Mouse (Mus musculus) megakaryocyte-erythroid progenitor cell, adult 5-6 weeks (primary cell): Measurements from ENCODE around the gene Lmtk2. TPM values are rescaled to one million over a fixed set of nuclear protein-coding genes. Genes with fewer than 3 reads are reported as not detected.
A peak's percentile ranks its signal among the peaks of the same experiment; 100 is the strongest.

Source experiments
- ATAC-seq: replicated peaks from 2 replicates; pipeline ENCODE4 v1.8.0; 2016; ENCODE audit warnings: mild to moderate bottlenecking, inconsistent platforms; ENCODE audit not compliant: severe bottlenecking, poor library complexity, low FRiP score, low TSS enrichment
- total RNA-seq, 2 experiments: library from RNA; stranded (forward) in 1 of 2; stranded (reverse) in 1 of 2; fragments of 200-1000, 215-1000 nt in 1 of 2; fragments of >200 nt in 1 of 2; fragmentation: Nextera tagmentation in 1 of 2; gene quantifications; 2 replicates each; pipeline ENCODE4 v1.2.3; 2014 to 2017

The Lmtk2 gene
- total RNA-seq, 2 experiments from 2014 or later, result 12.2 to 22.1 TPM

GRCm38 (mm10) chr5:144105471-144106129 lies 5.4 kb downstream of the Lmtk2 start:
- ATAC-seq, result peak; percentile 90

GRCm38 (mm10) chr5:144106130-144106510 lies 5.9 kb downstream of the Lmtk2 start:
- ATAC-seq, result no peak

GRCm38 (mm10) chr5:144109201-144109600 lies 9.0 kb downstream of the Lmtk2 start:
- no peak for ATAC-seq

- ATAC-seq, result no peak
Measured at GRCm38 (mm10) chr5:144112574-144113438, 12.6 kb downstream of the Lmtk2 start.

DNA sequence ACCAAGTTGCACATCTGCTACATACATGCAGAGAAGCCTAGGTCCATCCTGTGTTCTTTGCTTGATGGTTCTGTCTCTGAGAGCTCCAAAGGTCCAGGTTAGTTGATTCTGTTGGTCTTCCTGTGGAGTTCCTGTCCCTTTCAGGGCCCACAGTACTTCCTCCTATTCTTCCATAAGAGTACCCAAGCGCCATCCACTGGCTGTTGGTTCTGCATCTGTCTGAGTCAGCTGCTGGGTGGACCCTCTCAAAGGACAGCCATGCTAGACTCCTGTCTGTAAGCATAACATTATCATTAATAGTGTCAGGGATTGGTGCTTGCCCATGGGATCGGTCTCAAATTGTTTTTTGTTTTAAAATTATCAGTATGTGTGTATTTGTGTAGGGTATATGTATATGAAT lies 13.8 kb downstream of the Lmtk2 start:
- ATAC-seq, result no peak

- ATAC-seq, result peak; percentile 77
Measured at GRCm38 (mm10) chr5:144114970-144115627, 14.9 kb downstream of the Lmtk2 start.

DNA sequence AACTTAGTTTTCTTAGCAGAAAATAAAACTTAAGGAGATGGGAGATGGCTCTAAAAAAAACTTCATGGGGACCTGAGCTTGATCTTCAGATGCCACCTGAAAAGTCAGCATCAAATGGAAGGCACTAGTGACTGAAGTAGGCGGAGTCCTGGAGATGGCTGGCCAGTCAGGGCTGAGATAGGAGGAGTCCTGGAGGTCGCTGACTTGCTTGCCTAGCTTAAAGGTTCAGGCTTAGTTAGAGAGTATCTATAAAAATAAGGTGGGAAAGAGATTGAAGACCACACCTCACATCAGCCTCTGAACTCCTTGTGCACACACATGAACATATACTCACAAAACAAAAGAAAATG lies 15.4 kb downstream of the Lmtk2 start:
- ATAC-seq, result peak; percentile 95

DNA sequence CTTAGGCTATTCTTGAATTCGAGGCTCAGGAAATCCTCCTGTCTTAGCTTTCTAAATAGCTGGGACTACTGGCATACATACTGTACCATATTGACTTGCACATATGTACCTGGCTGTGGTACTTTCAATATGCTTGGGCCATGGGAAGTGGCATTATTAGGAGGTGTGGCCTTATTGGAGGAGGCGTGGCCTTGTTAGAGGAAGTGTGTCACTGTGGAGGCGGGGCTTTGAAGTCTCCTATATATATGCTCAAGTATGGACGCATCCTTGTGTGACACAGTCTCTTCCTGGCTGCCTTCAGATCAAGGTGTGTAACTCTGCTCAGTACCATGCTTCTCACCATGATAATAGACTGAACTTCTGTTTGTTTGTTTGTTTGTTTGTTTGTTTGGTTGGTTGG lies 18.0 kb downstream of the Lmtk2 start:
- ATAC-seq, result no peak

- no peak for ATAC-seq
Measured at GRCm38 (mm10) chr5:144119286-144119685, 19.1 kb downstream of the Lmtk2 start.

DNA sequence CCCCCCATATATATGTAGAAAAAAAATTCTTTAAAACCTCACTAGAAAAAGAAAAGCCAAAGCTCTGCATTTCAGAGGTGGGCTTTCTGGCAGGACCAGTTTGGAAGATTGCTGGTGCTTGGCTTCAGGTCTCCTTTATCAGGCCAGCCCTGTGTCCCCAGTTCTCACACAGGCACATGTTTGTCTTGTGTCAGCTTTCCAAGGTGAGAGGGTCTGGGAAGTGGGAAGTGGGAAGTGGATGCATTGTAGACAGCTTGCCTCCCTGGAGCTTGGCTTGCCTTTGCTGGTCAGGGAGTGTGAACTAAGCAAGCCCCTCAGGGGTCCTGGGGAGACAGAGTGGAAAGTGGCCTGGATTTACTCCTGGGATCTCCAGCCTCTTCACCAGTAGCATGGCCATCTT lies 21.3 kb downstream of the Lmtk2 start:
- ATAC-seq, result no peak

DNA sequence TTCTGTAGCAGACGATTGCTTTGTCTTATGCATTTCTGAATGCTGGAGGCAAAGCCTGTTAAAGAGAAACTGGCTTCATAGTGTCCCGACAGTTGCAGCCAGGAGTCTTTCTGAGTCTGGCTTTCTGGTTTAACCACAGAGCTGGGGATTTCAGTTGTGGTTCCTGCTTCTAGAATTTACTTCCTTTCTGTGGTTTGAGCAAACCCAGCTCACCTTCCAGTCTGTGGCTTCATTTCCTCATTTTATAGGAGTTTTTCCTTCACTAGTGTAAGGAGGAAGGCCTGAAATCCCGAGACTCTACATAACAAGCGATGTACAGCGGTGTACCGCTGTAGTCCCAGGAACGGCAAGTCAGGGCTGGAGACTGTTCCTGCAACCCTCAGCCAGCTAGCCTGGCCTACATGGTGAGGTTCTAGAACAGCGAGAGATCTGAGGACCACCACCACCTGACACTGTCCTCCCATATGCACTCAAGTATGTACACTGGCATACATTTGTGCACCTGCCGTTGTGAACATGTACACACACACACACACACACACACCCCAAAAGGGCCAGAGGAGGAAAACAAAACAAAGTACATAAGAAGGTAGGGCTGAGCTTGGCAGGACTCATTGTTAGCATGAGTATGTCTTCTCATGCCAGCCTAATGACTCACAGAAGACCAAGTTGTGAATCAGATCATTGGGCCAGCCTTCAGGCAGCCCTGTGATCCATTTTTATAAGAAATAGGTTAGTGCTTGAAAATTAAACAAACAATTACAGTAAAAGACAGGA lies 25.9 kb downstream of the Lmtk2 start:
- peak; percentile 40; the same call in 1 of the 2 replicates for ATAC-seq

GRCm38 (mm10) chr5:144143531-144143930 lies 43.3 kb downstream of the Lmtk2 start:
- ATAC-seq, result no peak

GRCm38 (mm10) chr5:144146898-144147297 lies 46.7 kb downstream of the Lmtk2 start:
- ATAC-seq, result no peak

DNA sequence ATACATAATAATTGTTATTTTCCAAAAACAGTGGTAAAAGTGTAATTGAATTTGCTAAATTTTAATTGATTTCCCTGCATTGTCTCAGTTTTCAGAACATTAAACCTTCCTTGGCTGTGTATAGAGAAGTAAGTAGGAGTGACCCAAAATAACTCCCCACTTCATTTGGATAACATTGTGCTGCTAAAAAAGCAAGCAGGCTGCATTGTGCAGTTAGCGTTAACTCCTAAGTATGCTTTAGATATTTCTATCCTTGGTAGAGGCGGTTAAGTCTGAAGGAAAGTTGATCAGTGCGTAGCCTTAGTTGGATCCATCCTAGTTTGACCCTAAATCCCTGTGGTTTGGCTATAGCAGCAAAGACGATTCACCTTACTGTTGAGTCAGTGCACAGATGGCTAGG lies 49.3 kb downstream of the Lmtk2 start:
- ATAC-seq, result no peak

GRCm38 (mm10) chr5:144151270-144151669 lies 51.0 kb downstream of the Lmtk2 start:
- ATAC-seq, result no peak

- peak; percentile 63; the same call in 1 of the 2 replicates for ATAC-seq
Measured at GRCm38 (mm10) chr5:144154528-144154927, 54.3 kb downstream of the Lmtk2 start.

- ATAC-seq, result no peak
Measured at GRCm38 (mm10) chr5:144158604-144159003, 58.4 kb downstream of the Lmtk2 start.

DNA sequence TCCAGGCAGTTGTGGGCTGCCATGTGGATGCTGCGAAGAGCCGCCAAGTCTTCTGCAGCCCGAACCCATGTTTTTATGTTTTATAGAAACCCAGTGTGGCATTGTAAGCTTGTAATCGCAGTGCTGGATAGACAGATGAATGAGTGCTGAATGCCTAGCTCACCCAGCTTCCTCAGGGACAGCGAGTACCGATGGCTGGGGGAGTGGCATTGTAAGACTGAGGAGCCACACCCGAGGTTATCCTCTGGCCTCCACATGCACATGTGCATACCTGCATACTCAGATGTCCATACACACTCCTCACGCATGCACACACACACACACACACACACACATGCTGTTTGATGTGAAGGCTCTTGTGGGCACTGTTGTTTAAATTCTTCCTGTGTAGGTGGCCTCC lies 58.9 kb downstream of the Lmtk2 start:
- no peak for ATAC-seq

DNA sequence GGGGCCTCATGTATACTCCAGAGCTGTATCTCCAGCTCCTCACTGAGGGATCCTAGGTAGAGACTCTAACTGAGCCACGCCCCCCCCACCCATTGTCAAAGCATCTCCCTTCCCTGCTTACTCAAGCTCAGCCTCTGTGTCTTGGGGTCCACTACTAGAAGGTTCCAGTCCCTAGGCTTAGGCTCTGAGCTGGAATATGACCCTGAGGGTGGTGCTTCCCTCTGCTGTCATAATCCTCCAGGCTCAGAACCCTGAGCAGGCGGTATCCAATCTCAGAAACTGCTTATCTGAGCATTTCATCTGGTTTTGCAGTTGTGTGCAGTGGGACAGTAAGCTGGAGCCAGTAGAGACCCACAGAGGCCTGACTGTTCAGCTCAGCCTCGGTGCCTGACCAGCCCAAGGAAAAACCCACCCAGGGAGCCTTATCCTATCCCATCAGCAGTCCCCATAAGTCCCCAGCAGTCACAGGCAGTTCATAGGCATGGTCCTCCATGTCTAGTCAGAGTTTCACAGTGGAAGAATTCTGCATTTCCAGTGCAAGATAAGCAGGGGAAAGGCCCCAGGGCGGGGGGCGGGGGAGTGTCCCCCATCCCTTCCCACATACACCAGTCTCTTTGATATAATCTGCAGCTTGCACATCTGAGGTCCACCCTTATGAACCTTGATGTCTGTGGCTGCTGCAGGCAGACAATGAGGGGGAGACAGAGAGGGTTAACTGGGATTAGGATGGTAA lies 62.0 kb downstream of the Lmtk2 start:
- peak; percentile 62 for ATAC-seq
